Mouse (Mus musculus): ENCODE measurements around the gene Gdap1l1. TPM values are rescaled to one million over a fixed set of nuclear protein-coding genes. Genes with fewer than 3 reads are reported as not detected.
A peak's percentile ranks its signal among the peaks of the same experiment; 100 is the strongest.
"Not testable (repeated sequence)": the region's sequence is repeated elsewhere in the genome, so short reads cannot be mapped to it uniquely, and the experiment has no call there.

Gene Gdap1l1
- polyA plus RNA-seq, 1 experiment, result 126 TPM

DNA sequence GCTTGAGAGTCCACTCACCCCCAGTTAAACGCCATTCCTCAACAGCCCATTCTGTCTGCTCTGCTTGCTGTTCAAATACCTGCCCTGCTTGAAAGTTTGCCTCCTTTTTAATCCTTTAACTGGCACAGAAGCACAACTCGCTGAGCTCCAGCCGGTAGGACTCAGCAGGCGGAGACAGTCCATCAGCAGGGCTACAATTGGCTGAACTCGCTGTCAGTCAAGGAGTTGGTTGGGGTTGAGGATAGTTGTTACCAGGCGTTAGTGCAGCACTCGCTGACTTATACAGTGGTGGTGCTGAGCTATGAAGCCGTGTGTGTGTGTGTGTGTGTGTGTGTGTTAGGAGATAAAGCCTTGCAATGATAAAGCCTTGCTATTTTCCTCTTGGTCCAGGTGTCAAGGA lies 22.3 kb downstream of the Gdap1l1 start:
- TF ChIP-seq CTCF (IDR thresholded peaks at IDR 0.05; ENCODE audit: borderline replicate concordance, insufficient read depth, low read depth, low read length) (no peak), POLR2A (IDR thresholded peaks at IDR 0.05; ENCODE audit: borderline replicate concordance, insufficient read depth, low read length) (no peak)
- DNase-seq, result peak; percentile 1 to 7
- H3K4me1 ChIP-seq (ENCODE audit: control insufficient read depth, insufficient read depth, low read length), result peaks cover 24% of the 10 kb centered on the region
- no peaks in the 10 kb centered on the region for H3K27me3 ChIP-seq (ENCODE audit: control insufficient read depth, insufficient read depth, low read length)
- no peak overlapping the region for H3K4me3 ChIP-seq (replicated peaks; ENCODE audit: insufficient read depth, low read depth, low read length)
- no peak overlapping the region for H3K27ac ChIP-seq (ENCODE audit: insufficient read depth, low read length)
- WGBS, result 91% methylated on average over 8 of the region's 8 CpGs

- H3K27ac ChIP-seq (ENCODE audit: insufficient read depth, low read length); H3K4me3 ChIP-seq (replicated peaks; ENCODE audit: insufficient read depth, low read depth, low read length); H3K27me3 ChIP-seq (ENCODE audit: control insufficient read depth, insufficient read depth, low read length): not testable (repeated sequence)
- DNase-seq, result peak in 1 of 2 experiments; percentile 2
- H3K4me1 ChIP-seq (ENCODE audit: control insufficient read depth, insufficient read depth, low read length), result peaks cover 24% of the 10 kb centered on the region
- 97% methylated on average over 9 of the region's 9 CpGs for WGBS
Observed at GRCm38 (mm10) chr2:163461307-163461706, 23.0 kb downstream of the Gdap1l1 start.

DNA sequence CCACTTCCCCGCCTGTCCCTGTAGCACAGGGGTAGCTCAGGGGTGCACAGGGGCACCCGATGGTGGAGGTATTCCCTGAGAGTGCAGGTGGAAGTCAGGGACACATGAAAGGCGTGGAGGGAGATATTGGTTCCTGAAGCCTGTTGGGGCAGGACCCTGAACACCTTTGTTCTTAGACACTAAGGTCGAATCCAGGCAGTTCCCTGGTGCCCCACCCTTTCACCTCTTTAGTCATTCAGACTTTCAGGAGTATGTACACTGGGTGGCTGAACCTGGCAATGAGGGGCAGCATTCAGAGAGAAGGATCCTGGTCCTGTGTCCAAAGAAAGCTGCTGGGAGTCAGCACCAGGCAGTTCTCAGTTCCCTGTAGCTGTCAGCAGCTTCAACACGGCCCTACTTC lies 24.1 kb downstream of the Gdap1l1 start:
- Histone ChIP-seq H3K4me1 (ENCODE audit: control insufficient read depth, insufficient read depth, low read length) (peaks cover 24% of the 10 kb centered on the region), H3K27ac (ENCODE audit: insufficient read depth, low read length) (no peak overlapping the region), H3K4me3 (replicated peaks; ENCODE audit: insufficient read depth, low read depth, low read length) (no peak overlapping the region), H3K27me3 (ENCODE audit: control insufficient read depth, insufficient read depth, low read length) (no peaks in the 10 kb centered on the region)
- WGBS, result 87% methylated on average over 5 of the region's 5 CpGs
- TF ChIP-seq CTCF (IDR thresholded peaks at IDR 0.05; ENCODE audit: borderline replicate concordance, insufficient read depth, low read depth, low read length) (no peak), POLR2A (IDR thresholded peaks at IDR 0.05; ENCODE audit: borderline replicate concordance, insufficient read depth, low read length) (no peak)
- no peak for DNase-seq

- H3K27me3 ChIP-seq (ENCODE audit: control insufficient read depth, insufficient read depth, low read length), result no peaks in the 10 kb centered on the region
- no peak for DNase-seq
- no peak overlapping the region for H3K27ac ChIP-seq (ENCODE audit: insufficient read depth, low read length)
- H3K4me3 ChIP-seq (replicated peaks; ENCODE audit: insufficient read depth, low read depth, low read length), result no peak overlapping the region
- 86% methylated on average over 11 of the region's 11 CpGs for WGBS
- no peak for TF ChIP-seq POLR2A (IDR thresholded peaks at IDR 0.05; ENCODE audit: borderline replicate concordance, insufficient read depth, low read length)
- TF ChIP-seq CTCF (IDR thresholded peaks at IDR 0.05; ENCODE audit: borderline replicate concordance, insufficient read depth, low read depth, low read length), result no peak
- H3K4me1 ChIP-seq (ENCODE audit: control insufficient read depth, insufficient read depth, low read length), result peaks cover 24% of the 10 kb centered on the region
Observed at GRCm38 (mm10) chr2:163462801-163463200, 24.5 kb downstream of the Gdap1l1 start.

GRCm38 (mm10) chr2:163463251-163463769 lies 25.0 kb downstream of the Gdap1l1 start:
- peaks cover 21% of the 10 kb centered on the region for H3K4me1 ChIP-seq (ENCODE audit: control insufficient read depth, insufficient read depth, low read length)
- no peak overlapping the region for H3K27ac ChIP-seq (ENCODE audit: insufficient read depth, low read length)
- H3K27me3 ChIP-seq (ENCODE audit: control insufficient read depth, insufficient read depth, low read length), result no peaks in the 10 kb centered on the region
- TF ChIP-seq CTCF (IDR thresholded peaks at IDR 0.05; ENCODE audit: borderline replicate concordance, insufficient read depth, low read depth, low read length) (no peak), POLR2A (IDR thresholded peaks at IDR 0.05; ENCODE audit: borderline replicate concordance, insufficient read depth, low read length) (no peak)
- WGBS, result 79% methylated on average over 10 of the region's 10 CpGs
- no peak overlapping the region for H3K4me3 ChIP-seq (replicated peaks; ENCODE audit: insufficient read depth, low read depth, low read length)
- no peak for DNase-seq

GRCm38 (mm10) chr2:163463998-163464397 lies 25.7 kb downstream of the Gdap1l1 start:
- DNase-seq, result peak; percentile 43 to 47
- H3K27me3 ChIP-seq (ENCODE audit: control insufficient read depth, insufficient read depth, low read length), result no peaks in the 10 kb centered on the region
- peaks cover 19% of the 10 kb centered on the region for H3K4me1 ChIP-seq (ENCODE audit: control insufficient read depth, insufficient read depth, low read length)
- H3K4me3 ChIP-seq (replicated peaks; ENCODE audit: insufficient read depth, low read depth, low read length), result no peak overlapping the region
- no peak for TF ChIP-seq CTCF (IDR thresholded peaks at IDR 0.05; ENCODE audit: borderline replicate concordance, insufficient read depth, low read depth, low read length)
- no peak for TF ChIP-seq POLR2A (IDR thresholded peaks at IDR 0.05; ENCODE audit: borderline replicate concordance, insufficient read depth, low read length)
- 17% methylated on average over 4 of the region's 4 CpGs for WGBS
- no peak overlapping the region for H3K27ac ChIP-seq (ENCODE audit: insufficient read depth, low read length)

- WGBS, result 59% methylated on average over 6 of the region's 6 CpGs
- TF ChIP-seq CTCF (IDR thresholded peaks at IDR 0.05; ENCODE audit: borderline replicate concordance, insufficient read depth, low read depth, low read length) (no peak), POLR2A (IDR thresholded peaks at IDR 0.05; ENCODE audit: borderline replicate concordance, insufficient read depth, low read length) (no peak)
- no peak for DNase-seq
- no peaks in the 10 kb centered on the region for H3K27me3 ChIP-seq (ENCODE audit: control insufficient read depth, insufficient read depth, low read length)
- H3K27ac ChIP-seq (ENCODE audit: insufficient read depth, low read length), result no peak overlapping the region
- peaks cover 19% of the 10 kb centered on the region for H3K4me1 ChIP-seq (ENCODE audit: control insufficient read depth, insufficient read depth, low read length)
- H3K4me3 ChIP-seq (replicated peaks; ENCODE audit: insufficient read depth, low read depth, low read length), result no peak overlapping the region
Observed at GRCm38 (mm10) chr2:163464562-163464961, 26.3 kb downstream of the Gdap1l1 start.

GRCm38 (mm10) chr2:163466771-163467170 lies 28.5 kb downstream of the Gdap1l1 start:
- no peak overlapping the region for H3K4me3 ChIP-seq (replicated peaks; ENCODE audit: insufficient read depth, low read depth, low read length)
- WGBS, result 67% methylated on average over 8 of the region's 8 CpGs

More at GRCm38 (mm10) chr2:163466771-163467170, 28.5 kb downstream of the Gdap1l1 start:
- no peak for DNase-seq
- Histone ChIP-seq H3K27ac (ENCODE audit: insufficient read depth, low read length) (no peak overlapping the region), H3K27me3 (ENCODE audit: control insufficient read depth, insufficient read depth, low read length) (no peaks in the 10 kb centered on the region), H3K4me1 (ENCODE audit: control insufficient read depth, insufficient read depth, low read length) (peaks cover 19% of the 10 kb centered on the region)
- TF ChIP-seq CTCF (IDR thresholded peaks at IDR 0.05; ENCODE audit: borderline replicate concordance, insufficient read depth, low read depth, low read length), result no peak
- TF ChIP-seq POLR2A (IDR thresholded peaks at IDR 0.05; ENCODE audit: borderline replicate concordance, insufficient read depth, low read length), result no peak
